Mouse (Mus musculus): ENCODE data around the gene Sdk2. TPM values are rescaled to one million over a fixed set of nuclear protein-coding genes. Genes with fewer than 3 reads are reported as not detected.

Gene Sdk2
- polyA plus RNA-seq, 1 experiment from 2014 or later, result 3.0 TPM

DNA sequence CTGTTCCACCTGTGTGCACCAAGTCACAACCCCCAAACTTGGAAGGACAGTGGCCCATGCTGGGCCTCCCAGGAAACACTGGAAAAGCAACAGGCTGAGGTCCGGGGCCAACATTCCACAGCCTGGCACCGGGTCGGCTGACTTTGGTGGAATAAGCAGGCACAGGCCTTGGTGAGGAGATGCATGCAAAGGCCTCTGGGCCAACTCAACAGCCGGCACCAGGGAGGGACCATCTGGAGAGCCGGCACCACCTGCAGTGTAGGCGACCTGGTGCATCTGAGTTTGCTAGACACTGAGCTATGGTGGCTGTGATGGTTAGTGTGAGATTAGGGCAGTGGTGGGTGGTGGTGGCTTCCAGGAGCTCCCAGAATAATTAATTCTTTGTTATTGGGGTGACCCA lies 268.8 kb downstream of the Sdk2 start:
- WGBS, result 72% methylated on average over 6 of the region's 6 CpGs
- peaks cover 12% of the 10 kb centered on the region for H3K4me1 ChIP-seq (ENCODE audit: control insufficient read depth, insufficient read depth, low read length)
- H3K9me3 ChIP-seq (replicated peaks; ENCODE audit: control insufficient read depth, low read length, poor library complexity, severe bottlenecking), result no peaks in the 10 kb centered on the region
- no peaks in the 10 kb centered on the region for H3K36me3 ChIP-seq (ENCODE audit: control insufficient read depth, insufficient read depth, low read length)
- H3K4me2 ChIP-seq (ENCODE audit: low read length), result no peak overlapping the region
- ATAC-seq, result no peak
- 0 out of 2 replicates have a peak overlapping the region, but pooled peaks have one; percentile 26 for H3K9ac ChIP-seq (ENCODE audit: low read depth, low read length)
- no peak overlapping the region for H3K4me3 ChIP-seq (ENCODE audit: low read depth, low read length)
- H3K27me3 ChIP-seq (ENCODE audit: control insufficient read depth, insufficient read depth, low read depth, low read length), result no peaks in the 10 kb centered on the region
- no peak overlapping the region for H3K27ac ChIP-seq (ENCODE audit: low read length)

DNA sequence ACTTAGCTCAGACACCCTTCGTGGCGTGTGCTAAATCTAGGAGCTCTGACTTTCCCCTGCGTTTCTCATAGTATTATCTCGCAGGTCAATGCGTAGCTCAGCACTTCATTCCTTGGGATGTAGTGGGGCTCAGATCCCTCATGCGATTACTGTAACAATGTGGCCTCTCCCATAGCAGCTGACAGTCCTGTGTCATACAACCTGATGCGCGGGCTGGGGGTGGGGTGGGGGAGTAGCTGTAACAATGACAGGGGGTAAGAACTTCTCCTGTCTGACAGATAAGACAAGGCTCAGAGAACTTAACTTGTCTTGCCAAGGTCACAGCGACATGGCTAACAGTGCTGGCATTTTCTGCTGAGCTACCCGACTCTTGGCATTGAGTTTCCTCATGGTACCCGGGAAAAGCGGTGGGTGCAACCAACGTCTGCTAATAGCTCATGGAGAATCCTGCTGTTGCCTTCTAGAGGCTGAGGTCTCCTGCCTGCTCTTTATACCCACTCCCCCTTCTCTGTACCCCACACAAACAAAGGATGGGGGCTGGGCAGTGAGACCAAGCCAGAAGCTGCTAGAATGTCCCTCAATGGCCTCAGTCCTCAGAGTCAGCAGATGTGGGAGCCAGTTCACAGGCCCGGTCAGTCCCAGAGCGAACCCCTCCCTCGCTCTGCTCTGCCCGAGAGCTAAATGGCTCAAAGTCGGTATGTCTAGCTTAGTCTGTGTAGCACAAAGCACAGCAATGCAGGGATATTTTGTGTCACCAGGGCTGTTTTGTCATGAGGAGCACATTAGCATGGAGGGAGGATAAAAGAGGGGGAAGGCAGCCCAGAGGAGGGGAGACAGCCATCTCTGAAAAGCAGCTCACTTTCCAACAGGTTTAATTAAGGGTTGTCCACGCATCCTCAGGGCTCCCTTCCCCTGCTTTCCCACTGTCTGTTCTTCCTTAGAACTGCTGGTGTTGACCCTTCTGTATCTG lies 269.5 kb downstream of the Sdk2 start:
- ATAC-seq, result 0 out of 2 replicates have a peak, but pooled peaks have one; percentile 14
- Histone ChIP-seq H3K27ac (ENCODE audit: low read length) (peak overlapping the region; percentile 53; the same call in 1 of the 2 replicates), H3K9me3 (replicated peaks; ENCODE audit: control insufficient read depth, low read length, poor library complexity, severe bottlenecking) (no peaks in the 10 kb centered on the region), H3K4me3 (ENCODE audit: low read depth, low read length) (no peak overlapping the region), H3K4me1 (ENCODE audit: control insufficient read depth, insufficient read depth, low read length) (peaks cover 12% of the 10 kb centered on the region), H3K36me3 (ENCODE audit: control insufficient read depth, insufficient read depth, low read length) (no peaks in the 10 kb centered on the region), H3K4me2 (ENCODE audit: low read length) (no peak overlapping the region; the same call in 1 of the 2 replicates), H3K9ac (ENCODE audit: low read depth, low read length) (0 out of 2 replicates have a peak overlapping the region, but pooled peaks have one; percentile 26), H3K27me3 (ENCODE audit: control insufficient read depth, insufficient read depth, low read depth, low read length) (no peaks in the 10 kb centered on the region)
- WGBS, result 45% methylated on average over 19 of the region's 19 CpGs

DNA sequence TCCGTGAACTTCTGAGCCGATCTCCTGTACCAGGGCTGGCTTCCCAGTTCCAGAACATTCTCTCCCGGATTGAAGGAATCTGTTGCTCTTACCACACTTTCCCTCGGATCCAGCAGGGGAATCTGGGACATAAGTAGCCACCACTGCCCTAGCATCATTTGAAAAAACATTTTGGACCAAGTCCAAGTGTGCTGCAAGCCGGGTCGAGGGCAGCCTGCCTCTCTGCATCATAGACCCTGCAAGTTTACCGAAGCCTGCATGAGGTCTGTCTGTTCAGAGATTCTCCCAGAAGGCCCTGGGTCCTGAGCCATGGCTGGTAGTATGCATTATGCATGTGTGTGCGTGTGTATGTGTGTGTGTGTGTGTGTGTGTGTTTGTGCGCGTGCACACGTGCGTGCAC lies 271.0 kb downstream of the Sdk2 start:
- no peaks in the 10 kb centered on the region for H3K27me3 ChIP-seq (ENCODE audit: control insufficient read depth, insufficient read depth, low read depth, low read length)
- H3K36me3 ChIP-seq (ENCODE audit: control insufficient read depth, insufficient read depth, low read length), result no peaks in the 10 kb centered on the region
- peaks cover 17% of the 10 kb centered on the region for H3K4me1 ChIP-seq (ENCODE audit: control insufficient read depth, insufficient read depth, low read length)
- H3K4me2 ChIP-seq (ENCODE audit: low read length), result no peak overlapping the region
- H3K9ac ChIP-seq (ENCODE audit: low read depth, low read length), result no peak overlapping the region
- no peak overlapping the region for H3K27ac ChIP-seq (ENCODE audit: low read length)
- no peaks in the 10 kb centered on the region for H3K9me3 ChIP-seq (replicated peaks; ENCODE audit: control insufficient read depth, low read length, poor library complexity, severe bottlenecking)
- no peak overlapping the region for H3K4me3 ChIP-seq (ENCODE audit: low read depth, low read length)
- no peak for ATAC-seq
- 79% methylated on average over 12 of the region's 12 CpGs for WGBS

DNA sequence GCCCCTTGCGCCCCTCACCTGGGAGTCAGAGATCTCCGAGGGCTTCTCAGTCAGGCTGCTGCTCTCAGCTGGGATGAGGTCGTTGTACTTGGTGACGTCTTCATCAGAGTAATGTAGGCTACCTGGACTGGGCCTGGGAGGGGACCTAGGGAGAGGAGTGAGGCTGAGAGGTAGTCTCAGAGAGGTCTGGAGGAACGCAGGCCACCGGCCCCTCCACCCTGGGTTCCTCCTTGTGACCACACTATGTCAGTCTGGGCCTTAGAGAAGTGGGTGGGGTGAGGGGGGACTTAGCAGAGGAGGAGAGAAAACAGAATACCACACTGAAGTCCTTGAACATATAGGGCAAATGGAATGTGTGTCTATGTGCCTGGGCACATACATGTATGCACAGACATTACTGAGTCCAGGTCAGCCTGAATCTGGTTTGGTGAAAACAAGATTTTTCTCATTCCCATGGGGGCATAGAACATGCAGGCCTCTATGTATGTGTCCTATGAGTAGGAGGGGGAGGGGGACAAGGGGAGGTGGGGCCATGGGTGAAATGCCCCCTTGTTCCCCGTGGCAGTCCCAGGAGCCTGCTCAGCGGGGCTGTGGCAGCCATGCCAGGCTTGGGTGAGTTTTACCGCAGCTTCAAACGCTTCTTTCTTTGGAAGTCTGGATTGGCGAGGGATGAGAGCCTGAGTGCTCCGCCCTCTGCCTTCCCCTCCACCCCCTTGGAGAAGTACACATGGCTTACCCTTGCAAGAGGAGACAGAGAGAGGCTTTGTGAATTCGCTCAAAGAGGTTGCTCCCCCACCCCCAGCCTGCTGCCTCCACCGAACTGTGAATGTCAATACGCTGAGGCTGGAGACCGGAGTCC lies 275.3 kb downstream of the Sdk2 start:
- Histone ChIP-seq H3K27ac (ENCODE audit: low read length) (peak overlapping the region; percentile 42), H3K4me1 (ENCODE audit: control insufficient read depth, insufficient read depth, low read length) (peaks cover 5% of the 10 kb centered on the region), H3K27me3 (ENCODE audit: control insufficient read depth, insufficient read depth, low read depth, low read length) (no peaks in the 10 kb centered on the region), H3K9ac (ENCODE audit: low read depth, low read length) (0 out of 2 replicates have a peak overlapping the region, but pooled peaks have one; percentile 6), H3K4me2 (ENCODE audit: low read length) (no peak overlapping the region), H3K36me3 (ENCODE audit: control insufficient read depth, insufficient read depth, low read length) (no peaks in the 10 kb centered on the region), H3K4me3 (ENCODE audit: low read depth, low read length) (no peak overlapping the region), H3K9me3 (replicated peaks; ENCODE audit: control insufficient read depth, low read length, poor library complexity, severe bottlenecking) (no peaks in the 10 kb centered on the region)
- peak; percentile 86 for ATAC-seq
- 30% methylated on average over 16 of the region's 16 CpGs for WGBS

DNA sequence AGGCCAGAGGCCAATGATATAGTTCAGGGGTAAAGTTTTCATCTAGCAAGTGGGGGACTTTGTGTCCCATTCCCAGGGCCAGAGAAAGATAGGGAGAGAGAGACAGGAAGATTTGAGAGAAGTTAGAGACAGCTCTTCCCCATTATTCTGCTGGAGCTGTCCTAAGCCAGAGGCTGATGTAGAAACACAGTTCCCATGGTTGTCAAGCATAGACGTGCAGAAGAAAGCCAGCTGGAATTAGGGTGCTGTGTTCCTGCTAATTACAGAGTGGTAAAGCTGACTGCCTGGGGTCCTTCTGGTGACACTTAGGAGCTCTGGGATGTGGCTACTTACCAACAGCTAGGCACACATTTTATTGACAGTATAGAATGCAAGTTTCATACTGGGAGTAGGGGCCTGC lies 277.7 kb downstream of the Sdk2 start:
- Histone ChIP-seq H3K4me2 (ENCODE audit: low read length) (no peak overlapping the region), H3K27ac (ENCODE audit: low read length) (no peak overlapping the region), H3K9ac (ENCODE audit: low read depth, low read length) (no peak overlapping the region), H3K9me3 (replicated peaks; ENCODE audit: control insufficient read depth, low read length, poor library complexity, severe bottlenecking) (no peaks in the 10 kb centered on the region), H3K4me1 (ENCODE audit: control insufficient read depth, insufficient read depth, low read length) (peaks cover 24% of the 10 kb centered on the region), H3K27me3 (ENCODE audit: control insufficient read depth, insufficient read depth, low read depth, low read length) (no peaks in the 10 kb centered on the region), H3K4me3 (ENCODE audit: low read depth, low read length) (no peak overlapping the region), H3K36me3 (ENCODE audit: control insufficient read depth, insufficient read depth, low read length) (no peaks in the 10 kb centered on the region)
- ATAC-seq, result no peak
- 24% methylated on average over 1 of the region's 1 CpGs for WGBS

DNA sequence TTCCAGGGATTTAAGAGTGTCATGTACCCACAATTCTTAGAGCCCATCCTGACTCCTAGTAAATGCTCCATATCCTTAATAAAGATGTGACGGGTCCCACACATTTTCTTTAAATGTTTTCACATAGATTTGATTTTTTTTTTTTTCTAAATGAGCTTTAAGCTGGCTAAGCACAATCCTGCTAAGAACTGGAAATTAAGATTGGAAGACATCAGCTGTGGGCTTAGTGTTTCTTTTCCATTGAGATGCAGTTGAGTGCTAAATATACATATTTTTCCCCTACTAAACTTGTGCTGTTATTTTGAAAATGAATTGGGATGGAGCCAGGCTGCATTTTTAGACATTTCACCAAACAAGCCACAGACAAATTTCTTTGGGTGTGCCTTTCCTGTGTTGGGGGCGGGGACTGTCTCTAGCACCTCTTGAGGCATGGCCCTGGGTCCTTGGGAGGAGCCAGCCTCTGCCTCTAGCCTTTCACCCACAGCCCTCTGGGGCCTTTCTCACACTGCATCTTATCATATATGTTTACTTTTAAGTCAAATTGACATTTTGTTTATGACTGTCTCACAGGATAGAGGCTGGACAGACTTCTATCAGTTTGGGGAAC lies 278.6 kb downstream of the Sdk2 start:
- Histone ChIP-seq H3K4me3 (ENCODE audit: low read depth, low read length) (no peak overlapping the region), H3K9ac (ENCODE audit: low read depth, low read length) (no peak overlapping the region), H3K4me2 (ENCODE audit: low read length) (no peak overlapping the region), H3K4me1 (ENCODE audit: control insufficient read depth, insufficient read depth, low read length) (peaks cover 24% of the 10 kb centered on the region), H3K36me3 (ENCODE audit: control insufficient read depth, insufficient read depth, low read length) (no peaks in the 10 kb centered on the region), H3K27me3 (ENCODE audit: control insufficient read depth, insufficient read depth, low read depth, low read length) (no peaks in the 10 kb centered on the region), H3K9me3 (replicated peaks; ENCODE audit: control insufficient read depth, low read length, poor library complexity, severe bottlenecking) (no peaks in the 10 kb centered on the region), H3K27ac (ENCODE audit: low read length) (no peak overlapping the region)
- 86% methylated on average over 2 of the region's 2 CpGs for WGBS
- ATAC-seq, result no peak

DNA sequence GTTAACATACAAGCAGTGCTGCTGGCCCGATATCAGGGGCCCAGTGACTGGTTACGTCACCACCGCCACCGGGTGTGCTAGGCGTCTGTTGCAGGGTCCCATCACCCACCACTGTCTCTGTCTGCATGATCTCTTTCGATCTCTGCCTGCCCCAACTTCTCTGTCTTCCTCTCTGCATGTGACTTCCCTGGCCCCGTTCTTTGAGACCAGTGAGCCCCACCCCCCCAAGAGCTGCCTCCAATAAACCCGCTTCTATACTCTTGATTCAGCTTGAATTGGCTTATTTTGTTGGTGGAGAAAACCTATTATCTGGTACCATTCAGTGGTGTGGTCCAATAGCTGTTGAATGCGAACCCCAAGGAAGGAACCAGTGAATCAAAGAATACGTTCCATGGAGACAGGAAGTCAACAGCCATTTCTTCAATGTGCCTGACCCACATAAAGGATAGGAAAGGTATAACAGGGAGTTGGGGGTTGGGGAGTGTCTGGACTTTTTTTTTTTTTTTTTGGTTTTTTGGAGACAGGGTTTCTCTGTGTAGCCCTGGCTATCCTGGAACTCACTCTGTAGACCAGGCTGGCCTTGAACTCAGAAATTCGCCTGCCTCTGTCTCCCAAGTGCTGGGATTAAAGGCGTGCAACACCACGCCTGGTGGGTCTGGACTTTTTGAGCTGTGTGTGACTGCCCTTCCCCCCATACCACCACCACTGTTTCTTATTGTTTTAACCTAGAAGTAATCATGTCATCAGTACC lies 279.2 kb downstream of the Sdk2 start:
- Histone ChIP-seq H3K27me3 (ENCODE audit: control insufficient read depth, insufficient read depth, low read depth, low read length) (no peaks in the 10 kb centered on the region), H3K9ac (ENCODE audit: low read depth, low read length) (no peak overlapping the region), H3K9me3 (replicated peaks; ENCODE audit: control insufficient read depth, low read length, poor library complexity, severe bottlenecking) (no peaks in the 10 kb centered on the region), H3K36me3 (ENCODE audit: control insufficient read depth, insufficient read depth, low read length) (no peaks in the 10 kb centered on the region), H3K4me3 (ENCODE audit: low read depth, low read length) (no peak overlapping the region), H3K4me2 (ENCODE audit: low read length) (no peak overlapping the region), H3K27ac (ENCODE audit: low read length) (no peak overlapping the region), H3K4me1 (ENCODE audit: control insufficient read depth, insufficient read depth, low read length) (peaks cover 24% of the 10 kb centered on the region)
- 73% methylated on average over 13 of the region's 13 CpGs for WGBS
- no peak for ATAC-seq

DNA sequence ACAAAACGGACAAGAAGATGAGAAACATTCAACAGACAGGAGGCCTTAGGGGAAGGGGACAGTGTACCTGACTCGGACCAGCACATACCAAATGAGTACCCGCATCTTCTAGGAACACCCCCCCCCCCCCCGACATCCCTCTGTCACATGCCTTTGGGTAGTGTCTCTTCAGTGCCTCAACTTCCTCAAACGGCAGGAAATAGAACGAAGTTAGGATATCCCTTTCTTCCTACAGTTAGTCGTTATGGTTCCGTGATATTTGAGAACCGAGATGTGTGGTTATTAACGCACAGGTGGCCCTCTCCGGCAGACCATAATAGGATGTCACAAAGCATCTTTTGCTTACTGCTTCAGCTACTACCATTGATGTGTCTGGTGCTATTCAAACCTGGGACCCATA lies 279.8 kb downstream of the Sdk2 start:
- no peak overlapping the region for H3K4me2 ChIP-seq (ENCODE audit: low read length)

More for the DNA sequence above, 279.8 kb downstream of the Sdk2 start:
- WGBS, result 87% methylated on average over 11 of the region's 11 CpGs
- no peaks in the 10 kb centered on the region for H3K36me3 ChIP-seq (ENCODE audit: control insufficient read depth, insufficient read depth, low read length)
- no peak overlapping the region for H3K9ac ChIP-seq (ENCODE audit: low read depth, low read length)
- H3K4me3 ChIP-seq (ENCODE audit: low read depth, low read length), result no peak overlapping the region
- H3K27me3 ChIP-seq (ENCODE audit: control insufficient read depth, insufficient read depth, low read depth, low read length), result no peaks in the 10 kb centered on the region
- ATAC-seq, result no peak
- H3K9me3 ChIP-seq (replicated peaks; ENCODE audit: control insufficient read depth, low read length, poor library complexity, severe bottlenecking), result no peaks in the 10 kb centered on the region
- no peak overlapping the region for H3K27ac ChIP-seq (ENCODE audit: low read length)
- H3K4me1 ChIP-seq (ENCODE audit: control insufficient read depth, insufficient read depth, low read length), result peaks cover 23% of the 10 kb centered on the region

Measured in midbrain, embryonic 16.5 days (tissue).